Mouse (Mus musculus): ENCODE data around the gene Fam98c. TPM values are rescaled to one million over a fixed set of nuclear protein-coding genes. Genes with fewer than 3 reads are reported as not detected.

Fam98c gene
- total and polyA plus RNA-seq, 2 experiments from 2014 or later: 32.9 to 37.9 TPM

GRCm38 (mm10) chr7:29137429-29137828, 18.6 kb downstream of the Fam98c start:
- Histone ChIP-seq H3K27me3 (ENCODE audit: insufficient read depth, low read length) (no peaks in the 10 kb centered on the region), H3K4me1 (ENCODE audit: insufficient read depth, low read length) (no peaks in the 10 kb centered on the region), H3K27ac (ENCODE audit: low read depth, low read length) (no peak overlapping the region), H3K9me3 (ENCODE audit: low read length) (no peaks in the 10 kb centered on the region), H3K9ac (replicated peaks; ENCODE audit: low read length, poor library complexity, severe bottlenecking) (no peak overlapping the region), H3K4me2 (ENCODE audit: low read depth, low read length, poor library complexity, severe bottlenecking) (no peak overlapping the region), H3K36me3 (ENCODE audit: insufficient read depth, low read length) (no peaks in the 10 kb centered on the region), H3K4me3 (ENCODE audit: low read depth, low read length) (no peak overlapping the region)
- no peak for TF ChIP-seq CTCF (IDR thresholded peaks at IDR 0.05)
- no peak for ATAC-seq (ENCODE audit: low FRiP score)
- 45% methylated on average over 16 of the region's 16 CpGs for WGBS
- DNase-seq (ENCODE audit: low spot score): no peak

GRCm38 (mm10) chr7:29134693-29135386, 21.2 kb downstream of the Fam98c start, which contains the start of gene Rasgrp4:
Gene Rasgrp4, plus strand, starts transcription at chr7:29134851.
- Histone ChIP-seq H3K4me1 (ENCODE audit: insufficient read depth, low read length) (no peaks in the 10 kb centered on the region), H3K9me3 (ENCODE audit: low read length) (no peaks in the 10 kb centered on the region), H3K27me3 (ENCODE audit: insufficient read depth, low read length) (no peaks in the 10 kb centered on the region), H3K36me3 (ENCODE audit: insufficient read depth, low read length) (no peaks in the 10 kb centered on the region), H3K9ac (replicated peaks; ENCODE audit: low read length, poor library complexity, severe bottlenecking) (no peak within 1 kb of the TSS), H3K4me3 (ENCODE audit: low read depth, low read length) (peak within 1 kb of the TSS; percentile 16; the same call in 1 of the 2 replicates), H3K27ac (ENCODE audit: low read depth, low read length) (no peak within 1 kb of the TSS), H3K4me2 (ENCODE audit: low read depth, low read length, poor library complexity, severe bottlenecking) (peak within 1 kb of the TSS; percentile 56)
- under 1% methylated on average over 11 of the region's 20 CpGs for WGBS
- no peak for TF ChIP-seq CTCF (IDR thresholded peaks at IDR 0.05)
- ATAC-seq (ENCODE audit: low FRiP score) (no peak), DNase-seq (ENCODE audit: low spot score) (peak; percentile 4)

- H3K36me3 ChIP-seq (ENCODE audit: insufficient read depth, low read length): no peaks in the 10 kb centered on the region
- TF ChIP-seq CTCF (IDR thresholded peaks at IDR 0.05): no peak
- peak overlapping the region; percentile 56 for H3K4me2 ChIP-seq (ENCODE audit: low read depth, low read length, poor library complexity, severe bottlenecking)
- no peaks in the 10 kb centered on the region for H3K9me3 ChIP-seq (ENCODE audit: low read length)
- no peak overlapping the region for H3K9ac ChIP-seq (replicated peaks; ENCODE audit: low read length, poor library complexity, severe bottlenecking)
- no peaks in the 10 kb centered on the region for H3K27me3 ChIP-seq (ENCODE audit: insufficient read depth, low read length)
- no peak overlapping the region for H3K27ac ChIP-seq (ENCODE audit: low read depth, low read length)
- ATAC-seq (ENCODE audit: low FRiP score): no peak
- no peaks in the 10 kb centered on the region for H3K4me1 ChIP-seq (ENCODE audit: insufficient read depth, low read length)
- H3K4me3 ChIP-seq (ENCODE audit: low read depth, low read length): peak overlapping the region; percentile 16; the same call in 1 of the 2 replicates
- DNase-seq (ENCODE audit: low spot score): peak; percentile 3
- 6% methylated on average over 3 of the region's 4 CpGs for WGBS
Observed at GRCm38 (mm10) chr7:29134230-29134629, 21.8 kb downstream of the Fam98c start.

GRCm38 (mm10) chr7:29128725-29129124, 27.3 kb downstream of the Fam98c start:
- no peak for ATAC-seq (ENCODE audit: low FRiP score)
- peak; percentile 71 for TF ChIP-seq CTCF (IDR thresholded peaks at IDR 0.05)
- H3K4me2 ChIP-seq (ENCODE audit: low read depth, low read length, poor library complexity, severe bottlenecking): no peak overlapping the region
- H3K9ac ChIP-seq (replicated peaks; ENCODE audit: low read length, poor library complexity, severe bottlenecking): no peak overlapping the region
- no peak overlapping the region for H3K27ac ChIP-seq (ENCODE audit: low read depth, low read length)
- DNase-seq (ENCODE audit: low spot score): peak; percentile 24
- H3K4me3 ChIP-seq (ENCODE audit: low read depth, low read length): no peak overlapping the region
- no peaks in the 10 kb centered on the region for H3K27me3 ChIP-seq (ENCODE audit: insufficient read depth, low read length)
- H3K36me3 ChIP-seq (ENCODE audit: insufficient read depth, low read length): no peaks in the 10 kb centered on the region
- WGBS: 32% methylated on average over 2 of the region's 2 CpGs
- no peaks in the 10 kb centered on the region for H3K9me3 ChIP-seq (ENCODE audit: low read length)
- peaks cover 3% of the 10 kb centered on the region; the same call in 1 of the 2 replicates for H3K4me1 ChIP-seq (ENCODE audit: insufficient read depth, low read length)

- no peak overlapping the region for H3K9ac ChIP-seq (replicated peaks; ENCODE audit: low read length, poor library complexity, severe bottlenecking)
- no peaks in the 10 kb centered on the region for H3K27me3 ChIP-seq (ENCODE audit: insufficient read depth, low read length)
- no peak for ATAC-seq (ENCODE audit: low FRiP score)
- H3K4me3 ChIP-seq (ENCODE audit: low read depth, low read length): no peak overlapping the region
- 39% methylated on average over 7 of the region's 7 CpGs for WGBS
- DNase-seq (ENCODE audit: low spot score): peak; percentile 6
- peak; percentile 56 for TF ChIP-seq CTCF (IDR thresholded peaks at IDR 0.05)
- no peak overlapping the region for H3K4me2 ChIP-seq (ENCODE audit: low read depth, low read length, poor library complexity, severe bottlenecking)
- H3K36me3 ChIP-seq (ENCODE audit: insufficient read depth, low read length): no peaks in the 10 kb centered on the region
- H3K27ac ChIP-seq (ENCODE audit: low read depth, low read length): no peak overlapping the region
- H3K9me3 ChIP-seq (ENCODE audit: low read length): no peaks in the 10 kb centered on the region
- H3K4me1 ChIP-seq (ENCODE audit: insufficient read depth, low read length): peaks cover 3% of the 10 kb centered on the region; the same call in 1 of the 2 replicates
Observed at GRCm38 (mm10) chr7:29126173-29126915, 29.7 kb downstream of the Fam98c start.

- H3K27ac ChIP-seq (ENCODE audit: low read depth, low read length): no peak within 1 kb of the TSS
- DNase-seq (ENCODE audit: low spot score): peak; percentile 7
- no peak for ATAC-seq (ENCODE audit: low FRiP score)
- peaks cover 3% of the 10 kb centered on the region; the same call in 1 of the 2 replicates for H3K4me1 ChIP-seq (ENCODE audit: insufficient read depth, low read length)
- H3K27me3 ChIP-seq (ENCODE audit: insufficient read depth, low read length): no peaks in the 10 kb centered on the region
- H3K9ac ChIP-seq (replicated peaks; ENCODE audit: low read length, poor library complexity, severe bottlenecking): no peak within 1 kb of the TSS
- no peaks in the 10 kb centered on the region for H3K9me3 ChIP-seq (ENCODE audit: low read length)
- H3K4me2 ChIP-seq (ENCODE audit: low read depth, low read length, poor library complexity, severe bottlenecking): peak within 1 kb of the TSS; percentile 42
- no peaks in the 10 kb centered on the region for H3K36me3 ChIP-seq (ENCODE audit: insufficient read depth, low read length)
- no peak for TF ChIP-seq CTCF (IDR thresholded peaks at IDR 0.05)
- H3K4me3 ChIP-seq (ENCODE audit: low read depth, low read length): peak within 1 kb of the TSS; percentile 20; the same call in 1 of the 2 replicates
- WGBS: 0% methylated on average over 16 of the region's 16 CpGs
Observed at GRCm38 (mm10) chr7:29124970-29125369, 31.1 kb downstream of the Fam98c start, which contains the start of gene Ryr1. Gene Ryr1, minus strand, starts transcription at chr7:29125179.
